Mouse (Mus musculus) neural tube, embryonic 15.5 days (tissue): ENCODE measurements around the gene Fcho2. TPM values are rescaled to one million over a fixed set of nuclear protein-coding genes. Genes with fewer than 3 reads are reported as not detected.

ENCODE experiments used
- ATAC-seq: fragments of 200-750 bp; cut with Nextera tagmentation; 2 replicates; pipeline ENCODE4 v1.8.0; 2017; ENCODE audit warnings: mild to moderate bottlenecking, moderate TSS enrichment, moderate library complexity; ENCODE audit not compliant: low FRiP score
- H3K27ac ChIP-seq: fragments of 300-500 bp; sonication (generic); replicated peaks from 2 replicates; pipeline ENCODE4 v1.5.1; 2015; ENCODE audit warnings: mild to moderate bottlenecking, inconsistent platforms
- H3K27me3 ChIP-seq: fragments of 300-500 bp; sonication (generic); replicated peaks from 2 replicates; pipeline ENCODE4 v1.6.1; 2015; ENCODE audit warnings: inconsistent platforms
- H3K36me3 ChIP-seq: fragments of 300-500 bp; sonication (generic); 2 replicates; pipeline ENCODE4 v1.6.1; 2015; ENCODE audit warnings: inconsistent platforms
- H3K4me1 ChIP-seq: fragments of 300-500 bp; sonication (generic); 2 replicates; pipeline ENCODE4 v1.6.1; 2015; ENCODE audit warnings: inconsistent platforms
- H3K4me2 ChIP-seq: fragments of 300-500 bp; sonication (generic); 2 replicates; pipeline ENCODE4 v1.6.1; 2015; ENCODE audit warnings: inconsistent platforms, mild to moderate bottlenecking, moderate library complexity
- H3K4me3 ChIP-seq: fragments of 300-500 bp; sonication (generic); replicated peaks from 2 replicates; pipeline ENCODE4 v1.5.1; 2015; ENCODE audit warnings: mild to moderate bottlenecking, inconsistent platforms
- H3K9ac ChIP-seq: fragments of 300-500 bp; sonication (generic); replicated peaks from 2 replicates; pipeline ENCODE4 v1.6.1; 2015; ENCODE audit warnings: mild to moderate bottlenecking, inconsistent platforms
- H3K9me3 ChIP-seq: fragments of 300-500 bp; sonication (generic); replicated peaks from 2 replicates; pipeline ENCODE4 v1.6.1; 2016; ENCODE audit warnings: inconsistent platforms
- WGBS: fragments of 180-500 bp; shearing (Covaris S2); methylation state at CpG from one replicate; pipeline ENCODE4 v1.1.7; 2015; ENCODE audit warnings: mixed read lengths; 5-methylcytosine and 5-hydroxymethylcytosine counted together
- polyA plus RNA-seq: library from polyadenylated mRNA; unstranded; fragments of >200 nt; fragmentation: Nextera tagmentation; extraction: Ambion mirVana; gene quantifications from 2 replicates; pipeline ENCODE4 v1.2.1, GENCODE M21; 2015

Gene Fcho2
- polyA plus RNA-seq, 1 experiment from 2014 or later, result 22.1 TPM

GRCm38 (mm10) chr13:98743214-98743613 lies 72.0 kb downstream of the Fcho2 start:
- Histone ChIP-seq H3K4me2 (no peak overlapping the region), H3K4me3 (no peak overlapping the region), H3K4me1 (no peaks in the 10 kb centered on the region), H3K36me3 (peaks cover 29% of the 10 kb centered on the region), H3K27ac (no peak overlapping the region), H3K27me3 (no peaks in the 10 kb centered on the region), H3K9ac (no peak overlapping the region), H3K9me3 (no peaks in the 10 kb centered on the region)
- ATAC-seq, result no peak
- WGBS, result 93% methylated on average over 6 of the region's 6 CpGs

GRCm38 (mm10) chr13:98738213-98738612 lies 77.0 kb downstream of the Fcho2 start:
- WGBS, result 98% methylated on average over 2 of the region's 2 CpGs
- Histone ChIP-seq H3K27ac (no peak overlapping the region), H3K27me3 (no peaks in the 10 kb centered on the region), H3K4me2 (no peak overlapping the region), H3K4me1 (no peaks in the 10 kb centered on the region), H3K36me3 (peaks cover 18% of the 10 kb centered on the region), H3K4me3 (no peak overlapping the region), H3K9me3 (no peaks in the 10 kb centered on the region), H3K9ac (no peak overlapping the region)
- ATAC-seq, result no peak

GRCm38 (mm10) chr13:98733292-98733691 lies 82.0 kb downstream of the Fcho2 start:
- no peaks in the 10 kb centered on the region for H3K27me3 ChIP-seq
- 47% methylated on average over 3 of the region's 3 CpGs for WGBS
- H3K4me2 ChIP-seq, result no peak overlapping the region
- H3K4me1 ChIP-seq, result no peaks in the 10 kb centered on the region
- no peak overlapping the region for H3K27ac ChIP-seq
- no peak overlapping the region for H3K4me3 ChIP-seq
- peaks cover 31% of the 10 kb centered on the region for H3K36me3 ChIP-seq
- ATAC-seq, result no peak
- no peaks in the 10 kb centered on the region for H3K9me3 ChIP-seq
- no peak overlapping the region for H3K9ac ChIP-seq

GRCm38 (mm10) chr13:98729271-98730062 lies 85.8 kb downstream of the Fcho2 start:
- no peaks in the 10 kb centered on the region for H3K4me1 ChIP-seq
- ATAC-seq, result no peak
- peaks cover 41% of the 10 kb centered on the region for H3K36me3 ChIP-seq
- no peak overlapping the region for H3K4me3 ChIP-seq
- H3K9ac ChIP-seq, result no peak overlapping the region
- H3K4me2 ChIP-seq, result no peak overlapping the region
- WGBS, result 76% methylated on average over 1 of the region's 1 CpGs
- no peaks in the 10 kb centered on the region for H3K9me3 ChIP-seq
- H3K27ac ChIP-seq, result no peak overlapping the region
- no peaks in the 10 kb centered on the region for H3K27me3 ChIP-seq

GRCm38 (mm10) chr13:98726494-98726893 lies 88.8 kb downstream of the Fcho2 start:
- 67% methylated on average over 4 of the region's 4 CpGs for WGBS
- H3K36me3 ChIP-seq, result peaks cover 33% of the 10 kb centered on the region
- no peaks in the 10 kb centered on the region for H3K4me1 ChIP-seq
- no peak overlapping the region for H3K4me2 ChIP-seq
- H3K27ac ChIP-seq, result no peak overlapping the region
- no peak; the same call in 1 of the 2 replicates for ATAC-seq
- H3K9me3 ChIP-seq, result no peaks in the 10 kb centered on the region
- H3K4me3 ChIP-seq, result no peak overlapping the region
- H3K27me3 ChIP-seq, result no peaks in the 10 kb centered on the region
- no peak overlapping the region for H3K9ac ChIP-seq

- ATAC-seq, result no peak
- no peaks in the 10 kb centered on the region for H3K27me3 ChIP-seq
- H3K9ac ChIP-seq, result no peak overlapping the region
- H3K4me1 ChIP-seq, result no peaks in the 10 kb centered on the region
- no peaks in the 10 kb centered on the region for H3K9me3 ChIP-seq
- no peak overlapping the region for H3K4me2 ChIP-seq
- no peak overlapping the region for H3K4me3 ChIP-seq
- peaks cover 26% of the 10 kb centered on the region for H3K36me3 ChIP-seq
- WGBS, result 100% methylated on average over 1 of the region's 1 CpGs
- no peak overlapping the region for H3K27ac ChIP-seq
These were observed 91.8 kb downstream of the Fcho2 start for GRCm38 (mm10) chr13:98723430-98723829.

- H3K4me1 ChIP-seq, result no peaks in the 10 kb centered on the region
These were observed 93.0 kb downstream of the Fcho2 start for GRCm38 (mm10) chr13:98722296-98722695.

GRCm38 (mm10) chr13:98716176-98716575 lies 99.1 kb downstream of the Fcho2 start:
- Histone ChIP-seq H3K9me3 (no peaks in the 10 kb centered on the region), H3K9ac (no peak overlapping the region), H3K27ac (no peak overlapping the region), H3K4me1 (no peaks in the 10 kb centered on the region), H3K4me3 (no peak overlapping the region), H3K27me3 (no peaks in the 10 kb centered on the region), H3K4me2 (no peak overlapping the region), H3K36me3 (no peaks in the 10 kb centered on the region; the same call in 1 of the 2 replicates)
- ATAC-seq, result no peak
- whole genome bisulfite sequencing, result 94% methylated on average over 8 of the region's 8 CpGs

More at GRCm38 (mm10) chr13:98722296-98722695, 93.0 kb downstream of the Fcho2 start:
- Histone ChIP-seq H3K27me3 (no peaks in the 10 kb centered on the region), H3K9me3 (no peaks in the 10 kb centered on the region), H3K27ac (no peak overlapping the region), H3K4me3 (no peak overlapping the region), H3K4me2 (no peak overlapping the region), H3K9ac (no peak overlapping the region), H3K36me3 (peaks cover 23% of the 10 kb centered on the region)
- no peak for ATAC-seq
- 40% methylated on average over 1 of the region's 1 CpGs for WGBS

GRCm38 (mm10) chr13:98715443-98715990 lies 99.7 kb downstream of the Fcho2 start:
- no peaks in the 10 kb centered on the region for H3K9me3 ChIP-seq
- no peak overlapping the region for H3K27ac ChIP-seq
- no peaks in the 10 kb centered on the region for H3K4me1 ChIP-seq
- H3K4me3 ChIP-seq, result no peak overlapping the region
- no peak overlapping the region for H3K9ac ChIP-seq
- no peak overlapping the region for H3K4me2 ChIP-seq
- ATAC-seq, result no peak
- H3K27me3 ChIP-seq, result no peaks in the 10 kb centered on the region
- H3K36me3 ChIP-seq, result no peaks in the 10 kb centered on the region; the same call in 1 of the 2 replicates
- 74% methylated on average over 6 of the region's 6 CpGs for WGBS

GRCm38 (mm10) chr13:98710655-98711054 lies 104.6 kb downstream of the Fcho2 start:
- WGBS, result 91% methylated on average over 1 of the region's 1 CpGs
- H3K9ac ChIP-seq, result no peak overlapping the region
- H3K9me3 ChIP-seq, result no peaks in the 10 kb centered on the region
- H3K27me3 ChIP-seq, result no peaks in the 10 kb centered on the region
- H3K4me1 ChIP-seq, result no peaks in the 10 kb centered on the region
- no peak overlapping the region for H3K4me3 ChIP-seq
- no peak for ATAC-seq
- H3K36me3 ChIP-seq, result no peaks in the 10 kb centered on the region; the same call in 1 of the 2 replicates
- H3K4me2 ChIP-seq, result no peak overlapping the region
- H3K27ac ChIP-seq, result no peak overlapping the region

- no peaks in the 10 kb centered on the region for H3K27me3 ChIP-seq
- 86% methylated on average over 8 of the region's 8 CpGs for WGBS
- H3K27ac ChIP-seq, result no peak overlapping the region
- ATAC-seq, result no peak
- H3K9ac ChIP-seq, result no peak overlapping the region
- no peak overlapping the region for H3K4me3 ChIP-seq
- no peaks in the 10 kb centered on the region; the same call in 1 of the 2 replicates for H3K36me3 ChIP-seq
- H3K9me3 ChIP-seq, result no peaks in the 10 kb centered on the region
- no peak overlapping the region for H3K4me2 ChIP-seq
- H3K4me1 ChIP-seq, result no peaks in the 10 kb centered on the region
These were observed 105.0 kb downstream of the Fcho2 start for GRCm38 (mm10) chr13:98710236-98710635.

- WGBS, result 85% methylated on average over 4 of the region's 4 CpGs
These were observed 109.7 kb downstream of the Fcho2 start for GRCm38 (mm10) chr13:98705501-98705900.

More at GRCm38 (mm10) chr13:98705501-98705900, 109.7 kb downstream of the Fcho2 start:
- Histone ChIP-seq H3K27me3 (no peaks in the 10 kb centered on the region), H3K27ac (no peak overlapping the region), H3K36me3 (no peaks in the 10 kb centered on the region), H3K9me3 (no peaks in the 10 kb centered on the region), H3K4me1 (no peaks in the 10 kb centered on the region), H3K4me3 (no peak overlapping the region), H3K4me2 (no peak overlapping the region), H3K9ac (no peak overlapping the region)
- no peak for ATAC-seq
